Mouse (Mus musculus) kidney, adult 9 months (tissue): ENCODE results near the gene Mrpl54.
A peak's percentile ranks its signal among the peaks of the same experiment; 100 is the strongest.
"Not testable (repeated sequence)": the region's sequence is repeated elsewhere in the genome, so short reads cannot be mapped to it uniquely, and the experiment has no call there.

ENCODE experiments used
- DNase-seq: peaks from one replicate; pipeline ENCODE4 v3.0.0; 2022

The Mrpl54 gene

DNA sequence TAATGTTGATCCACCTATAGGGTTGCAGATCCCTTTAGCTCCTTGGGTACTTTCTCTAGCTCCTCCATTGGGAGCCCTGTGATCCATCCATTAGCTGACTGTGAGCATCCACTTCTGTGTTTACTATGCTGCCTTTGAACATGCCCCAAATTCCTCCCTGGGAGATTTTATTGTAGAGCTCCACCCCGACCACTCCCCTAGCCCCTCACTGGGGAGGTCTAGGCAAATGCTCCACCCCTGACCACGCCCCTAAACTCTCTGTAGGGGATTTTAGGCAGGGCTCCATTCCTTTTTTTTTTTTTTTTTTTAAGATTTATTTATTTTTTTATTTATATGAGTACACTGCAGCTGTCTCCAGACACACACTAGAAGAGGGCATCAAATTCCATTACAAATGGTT is 43.0 kb downstream of the Mrpl54 start:
- DNase-seq = not testable (repeated sequence)

- no peak for DNase-seq
Measured at GRCm38 (mm10) chr10:81221402-81222015, 45.2 kb downstream of the Mrpl54 start.

GRCm38 (mm10) chr10:81217964-81218363 is 48.8 kb downstream of the Mrpl54 start:
- peak; percentile 82 for DNase-seq

DNA sequence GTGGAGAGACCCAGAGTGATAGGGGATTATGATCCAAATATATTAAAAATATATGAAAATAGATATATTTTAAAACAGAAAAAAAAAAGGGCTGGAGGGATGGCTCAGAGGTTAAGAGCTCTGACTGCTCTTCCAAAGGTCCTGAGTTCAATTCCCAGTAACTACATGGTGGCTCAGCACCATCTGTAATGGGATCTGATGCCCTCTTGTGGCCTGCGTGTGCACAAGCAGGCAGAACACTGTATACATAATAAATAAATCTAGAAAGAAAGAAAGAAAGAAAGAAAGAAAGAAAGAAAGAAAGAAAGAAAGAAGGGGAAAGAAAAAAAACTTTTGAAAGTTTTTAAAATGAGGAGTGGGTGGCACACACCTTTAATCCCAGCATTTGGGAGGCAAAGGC is 49.5 kb downstream of the Mrpl54 start:
- DNase-seq = not testable (repeated sequence)

GRCm38 (mm10) chr10:81216810-81217209 is 49.9 kb downstream of the Mrpl54 start:
- DNase-seq = no peak

GRCm38 (mm10) chr10:81216260-81216659 is 50.5 kb downstream of the Mrpl54 start:
- DNase-seq = no peak
